Mouse (Mus musculus) embryonic facial prominence, embryonic 14.5 days (tissue): ENCODE measurements around the gene Emilin2. TPM values are rescaled to one million over a fixed set of nuclear protein-coding genes. Genes with fewer than 3 reads are reported as not detected.

ENCODE experiments used
- ATAC-seq: fragments of 200-750 bp; cut with Nextera tagmentation; 2 replicates; pipeline ENCODE4 v1.8.0; 2017; ENCODE audit warnings: low read depth, moderate number of reproducible peaks, moderate TSS enrichment
- DNase-seq: peaks from one replicate; pipeline ENCODE4 v3.0.0-alpha.2; 2015; ENCODE audit warnings: low spot score
- H3K27ac ChIP-seq: fragments of 300-500 bp; sonication (generic); replicated peaks from 2 replicates; pipeline ENCODE4 v1.5.1; 2014; ENCODE audit warnings: low read depth, mild to moderate bottlenecking, low read length, moderate library complexity
- H3K27me3 ChIP-seq: fragments of 300-500 bp; sonication (generic); replicated peaks from 2 replicates; pipeline ENCODE4 v1.6.1; 2014; ENCODE audit warnings: low read length; ENCODE audit not compliant: control insufficient read depth, insufficient read depth
- H3K36me3 ChIP-seq: fragments of 300-500 bp; sonication (generic); 2 replicates; pipeline ENCODE4 v1.6.1; 2014; ENCODE audit warnings: low read length, mixed read lengths; ENCODE audit not compliant: control insufficient read depth, insufficient read depth
- H3K4me1 ChIP-seq: fragments of 300-500 bp; sonication (generic); 2 replicates; pipeline ENCODE4 v1.6.1; 2014; ENCODE audit warnings: antibody characterized with exemption, low read length; ENCODE audit not compliant: control insufficient read depth, insufficient read depth
- H3K4me2 ChIP-seq: fragments of 300-500 bp; sonication (generic); 2 replicates; pipeline ENCODE4 v1.6.1; 2014; ENCODE audit warnings: low read depth, mild to moderate bottlenecking, low read length, moderate library complexity, mixed read lengths
- H3K4me3 ChIP-seq: fragments of 300-500 bp; sonication (generic); 2 replicates; pipeline ENCODE4 v1.5.1; 2014; ENCODE audit warnings: low read depth, mild to moderate bottlenecking, low read length
- H3K9ac ChIP-seq: fragments of 300-500 bp; sonication (generic); 2 replicates; pipeline ENCODE4 v1.6.1; 2014; ENCODE audit warnings: low read depth, mild to moderate bottlenecking, low read length, moderate library complexity, mixed read lengths
- H3K9me3 ChIP-seq: fragments of 300-500 bp; sonication (generic); 2 replicates; pipeline ENCODE4 v1.6.1; 2016; ENCODE audit warnings: low read length; ENCODE audit not compliant: control insufficient read depth
- WGBS: fragments of 180-500 bp; shearing (Covaris S2); extraction: QIAGEN DNeasy Blood & Tissue Kit; methylation state at CpG from one replicate; pipeline ENCODE4 v1.1.7; 2014; 5-methylcytosine and 5-hydroxymethylcytosine counted together
- polyA plus RNA-seq: library from polyadenylated mRNA; unstranded; fragments of >200 nt; fragmentation: Nextera tagmentation; extraction: Ambion mirVana; gene quantifications from 2 replicates; pipeline ENCODE4 v1.2.1, GENCODE M21; 2014

The Emilin2 gene
- 23.1 and 24.5 TPM in 2 replicates for polyA plus RNA-seq

DNA sequence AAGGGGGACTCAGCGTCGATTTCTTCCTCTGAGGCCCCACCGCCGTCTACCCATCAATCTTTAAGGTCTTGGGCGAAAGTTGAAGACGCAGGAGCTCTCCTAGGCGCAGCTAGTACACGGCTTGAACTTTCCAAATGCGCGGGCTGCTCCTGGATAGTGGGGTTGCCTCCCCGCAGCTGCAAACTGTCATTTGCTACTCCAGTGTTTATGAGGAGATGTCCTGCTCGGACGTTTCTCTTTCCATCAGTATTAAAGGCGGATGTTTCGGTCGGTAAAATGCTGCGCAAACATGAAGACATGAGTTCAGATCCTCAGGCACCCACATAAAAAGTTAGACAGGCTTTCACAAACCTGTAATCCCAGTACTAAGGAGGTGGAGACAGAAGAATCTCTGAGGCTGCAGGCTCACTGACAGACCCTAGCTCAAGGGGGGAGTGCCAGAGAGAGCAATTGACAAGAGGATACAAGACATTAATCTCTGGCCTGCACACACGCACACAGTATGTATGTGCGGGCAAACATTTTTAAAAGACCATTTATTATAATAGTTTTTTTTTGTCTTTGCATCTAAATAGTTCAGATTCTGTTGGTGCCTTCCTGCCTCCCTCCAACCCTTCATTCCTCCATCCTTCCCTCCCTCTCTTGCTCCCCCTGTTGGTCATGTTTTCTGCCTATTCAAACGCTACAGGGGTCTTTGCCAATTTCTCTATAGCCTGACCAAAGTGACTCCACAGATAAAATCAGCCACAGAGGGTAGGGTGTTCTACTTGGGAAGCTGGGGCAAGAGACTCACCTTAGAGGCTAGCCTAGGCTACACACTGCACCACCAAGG lies at the start of gene Emilin2:
Emilin2 (minus strand) TSS at position 639 of the 832 bp plus-strand sequence.
- peak within 1 kb of the TSS; percentile 79 for H3K27ac ChIP-seq
- ATAC-seq (no peak), DNase-seq (peak; percentile 21)
- peaks cover 8% of the 10 kb centered on the region; the same call in 1 of the 2 replicates for H3K4me1 ChIP-seq
- H3K9ac ChIP-seq, result peak within 1 kb of the TSS; percentile 76
- peak within 1 kb of the TSS; percentile 96 for H3K4me2 ChIP-seq
- 7% methylated on average over 20 of the region's 20 CpGs for WGBS
- peak within 1 kb of the TSS; percentile 62 for H3K4me3 ChIP-seq
- H3K27me3 ChIP-seq, result peaks cover 12% of the 10 kb centered on the region
- H3K9me3 ChIP-seq, result no peaks in the 10 kb centered on the region
- no peaks in the 10 kb centered on the region for H3K36me3 ChIP-seq

DNA sequence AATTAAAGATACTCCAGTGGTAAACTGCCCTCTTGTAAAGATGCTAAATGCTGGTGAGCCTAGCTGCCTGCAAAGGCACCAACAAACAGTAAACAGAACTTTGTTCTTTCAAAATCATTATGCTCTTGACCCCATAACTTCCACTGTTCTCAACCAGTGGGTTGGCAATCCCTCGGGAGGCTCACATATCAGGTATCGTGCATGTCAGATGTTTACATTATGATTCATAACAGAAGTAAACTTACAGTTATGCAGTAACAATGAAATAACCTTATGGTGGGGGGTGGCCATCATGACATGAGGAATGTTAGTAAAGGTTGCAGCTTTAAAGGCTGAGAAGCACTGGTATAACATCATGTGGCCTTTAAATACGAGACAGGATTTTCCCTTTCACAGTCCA lies 43.7 kb upstream of the Emilin2 start:
- ATAC-seq, result no peak
- DNase-seq, result no peak
- 61% methylated on average over 3 of the region's 3 CpGs for WGBS
- Histone ChIP-seq H3K9me3 (no peaks in the 10 kb centered on the region), H3K36me3 (peaks cover 61% of the 10 kb centered on the region), H3K27me3 (no peaks in the 10 kb centered on the region), H3K9ac (no peak overlapping the region), H3K27ac (no peak overlapping the region), H3K4me1 (no peaks in the 10 kb centered on the region), H3K4me2 (no peak overlapping the region), H3K4me3 (no peak overlapping the region)

DNA sequence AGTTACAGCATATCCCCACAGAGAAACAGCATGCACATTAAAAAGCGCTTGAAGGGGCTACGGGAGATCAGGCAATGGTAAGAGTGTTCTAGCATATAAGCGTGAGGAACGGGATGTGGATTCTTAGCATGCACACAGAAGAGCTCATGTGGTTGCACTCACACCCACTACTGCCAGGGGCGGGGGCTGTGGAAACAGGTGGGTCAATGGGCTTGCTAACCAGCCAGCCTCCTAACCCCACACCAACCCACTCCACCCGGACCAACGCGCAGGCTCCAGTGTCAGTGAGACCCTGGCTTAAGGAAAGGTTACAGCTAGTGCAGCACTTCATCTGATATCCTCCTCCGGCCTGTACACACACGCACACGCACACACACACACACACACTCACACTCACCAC lies 42.4 kb upstream of the Emilin2 start:
- DNase-seq, result no peak
- WGBS, result 91% methylated on average over 11 of the region's 11 CpGs
- Histone ChIP-seq H3K9ac (no peak overlapping the region), H3K36me3 (peaks cover 57% of the 10 kb centered on the region), H3K9me3 (no peaks in the 10 kb centered on the region), H3K27me3 (no peaks in the 10 kb centered on the region), H3K4me1 (no peaks in the 10 kb centered on the region), H3K27ac (no peak overlapping the region), H3K4me3 (no peak overlapping the region), H3K4me2 (no peak overlapping the region)
- no peak for ATAC-seq

DNA sequence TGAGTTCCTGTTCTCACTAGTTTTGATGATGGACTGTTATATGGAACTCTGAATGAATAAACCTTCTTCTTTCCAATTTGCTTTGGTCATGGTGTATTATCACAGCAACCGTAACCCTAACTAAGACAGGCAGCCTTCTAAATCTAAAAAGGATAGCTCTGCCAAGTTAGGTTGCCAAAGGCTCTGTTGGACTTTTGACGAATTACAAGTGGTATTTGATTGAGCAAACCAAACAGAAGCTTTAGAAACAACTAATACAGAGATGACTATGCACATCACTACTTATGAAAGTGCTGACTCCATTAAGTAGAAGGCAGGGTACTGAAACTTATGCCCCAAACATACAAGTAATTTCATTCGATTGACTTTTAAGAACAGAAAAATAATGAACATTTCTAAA lies 36.4 kb upstream of the Emilin2 start:
- H3K4me2 ChIP-seq, result no peak overlapping the region
- no peak overlapping the region for H3K27ac ChIP-seq
- no peak for DNase-seq
- no peak for ATAC-seq
- no peaks in the 10 kb centered on the region for H3K9me3 ChIP-seq
- H3K27me3 ChIP-seq, result no peaks in the 10 kb centered on the region
- WGBS, result 88% methylated on average over 3 of the region's 3 CpGs
- no peaks in the 10 kb centered on the region for H3K4me1 ChIP-seq
- H3K36me3 ChIP-seq, result peaks cover 83% of the 10 kb centered on the region
- H3K9ac ChIP-seq, result no peak overlapping the region
- no peak overlapping the region for H3K4me3 ChIP-seq

DNA sequence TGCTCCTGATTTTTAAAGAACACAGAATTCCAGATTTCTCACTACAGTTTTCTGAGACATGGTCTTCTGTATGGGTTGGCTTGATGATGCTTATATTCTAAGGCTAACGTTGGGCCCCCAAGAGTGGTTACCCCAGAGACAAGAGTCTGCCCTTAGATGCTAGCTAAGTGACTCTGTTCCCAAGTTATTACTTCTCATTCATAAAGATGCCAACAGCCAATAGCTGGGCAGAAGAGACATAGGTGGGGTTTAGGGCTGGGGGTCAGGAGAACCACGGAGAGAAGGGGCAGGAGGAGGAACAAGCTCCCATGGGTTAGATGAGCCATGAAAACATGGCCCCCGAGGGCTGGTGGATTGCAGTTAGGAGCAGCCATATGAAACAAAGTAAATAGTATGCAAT lies 30.2 kb upstream of the Emilin2 start:
- WGBS, result 75% methylated on average over 3 of the region's 3 CpGs
- H3K36me3 ChIP-seq, result peaks cover 40% of the 10 kb centered on the region
- no peak for DNase-seq

DNA sequence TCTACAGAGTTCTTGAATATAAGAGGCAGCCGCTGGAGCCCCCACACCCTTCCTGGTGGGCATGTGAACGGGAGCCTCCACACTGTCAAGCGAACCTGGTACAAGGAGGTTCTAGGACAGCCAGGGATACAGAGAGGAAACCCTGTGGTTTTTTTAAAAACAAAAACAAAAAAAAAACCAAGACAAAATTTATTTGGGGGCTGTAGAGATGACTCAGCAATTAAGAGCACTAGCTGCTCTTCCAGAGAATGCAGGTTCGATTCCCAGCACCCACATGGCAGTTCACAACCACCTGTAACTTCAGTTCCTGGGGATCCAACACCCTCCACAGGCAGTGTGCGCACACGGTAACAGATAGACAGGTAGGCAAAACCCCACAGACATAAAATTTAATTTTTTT lies 26.8 kb upstream of the Emilin2 start:
- Histone ChIP-seq H3K9ac (no peak overlapping the region), H3K9me3 (no peaks in the 10 kb centered on the region), H3K27me3 (no peaks in the 10 kb centered on the region), H3K4me1 (no peaks in the 10 kb centered on the region), H3K27ac (no peak overlapping the region), H3K4me3 (no peak overlapping the region), H3K36me3 (peaks cover 15% of the 10 kb centered on the region), H3K4me2 (no peak overlapping the region)
- DNase-seq, result no peak
- no peak for ATAC-seq
- WGBS, result 93% methylated on average over 6 of the region's 6 CpGs

More for the DNA sequence above, 30.2 kb upstream of the Emilin2 start:
- Histone ChIP-seq H3K27ac (no peak overlapping the region), H3K4me3 (no peak overlapping the region), H3K9me3 (no peaks in the 10 kb centered on the region), H3K4me2 (no peak overlapping the region), H3K9ac (no peak overlapping the region), H3K4me1 (no peaks in the 10 kb centered on the region), H3K27me3 (no peaks in the 10 kb centered on the region)
- no peak for ATAC-seq

DNA sequence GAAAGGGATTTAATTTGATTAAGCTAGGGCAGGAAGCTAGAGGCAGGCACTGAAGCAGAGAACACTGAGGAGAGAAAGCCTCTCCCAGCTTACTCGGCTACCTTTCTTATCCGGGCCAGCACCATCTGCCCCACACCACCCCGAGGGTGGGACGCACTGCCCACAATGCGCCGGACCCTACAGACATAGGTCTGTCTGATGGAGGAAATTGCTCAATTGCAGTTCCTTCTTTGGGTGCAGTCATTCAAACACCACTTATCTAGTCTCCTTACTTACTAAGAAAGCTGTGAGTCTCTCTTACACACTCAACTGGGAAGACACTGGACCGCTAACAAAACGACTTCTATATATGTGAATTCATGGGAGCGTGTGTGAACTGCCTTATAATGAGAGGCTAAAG lies 25.8 kb upstream of the Emilin2 start:
- no peaks in the 10 kb centered on the region for H3K27me3 ChIP-seq
- no peaks in the 10 kb centered on the region for H3K9me3 ChIP-seq
- WGBS, result 91% methylated on average over 9 of the region's 9 CpGs
- DNase-seq, result no peak
- ATAC-seq, result no peak
- H3K36me3 ChIP-seq, result peaks cover 5% of the 10 kb centered on the region; the same call in 1 of the 2 replicates
- no peak overlapping the region for H3K9ac ChIP-seq
- H3K4me1 ChIP-seq, result no peaks in the 10 kb centered on the region
- no peak overlapping the region for H3K27ac ChIP-seq
- no peak overlapping the region for H3K4me3 ChIP-seq
- H3K4me2 ChIP-seq, result no peak overlapping the region

DNA sequence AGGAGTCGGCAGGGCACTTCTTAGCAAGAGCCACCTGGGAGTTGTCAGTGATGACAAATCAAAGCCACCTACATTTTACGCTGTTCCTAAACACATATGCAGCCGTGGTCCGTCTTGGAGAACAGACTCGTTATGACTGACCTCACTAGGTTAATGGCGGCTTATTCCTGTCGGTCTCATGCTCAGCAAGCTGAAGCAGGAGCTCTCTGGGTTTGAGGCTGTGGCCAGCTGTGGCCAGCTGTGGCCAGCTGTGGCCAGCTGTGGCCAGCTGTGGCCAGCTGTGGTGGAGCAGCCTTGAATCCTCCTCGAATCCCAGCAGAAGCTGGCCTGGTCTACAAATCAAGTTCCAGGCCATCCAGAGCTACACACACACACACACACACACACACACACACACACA lies 24.6 kb upstream of the Emilin2 start:
- Histone ChIP-seq H3K36me3 (no peaks in the 10 kb centered on the region), H3K4me3 (no peak overlapping the region), H3K4me2 (no peak overlapping the region), H3K27me3 (no peaks in the 10 kb centered on the region), H3K4me1 (no peaks in the 10 kb centered on the region), H3K9me3 (no peaks in the 10 kb centered on the region), H3K9ac (no peak overlapping the region), H3K27ac (no peak overlapping the region)
- no peak for ATAC-seq
- WGBS, result 54% methylated on average over 8 of the region's 8 CpGs
- no peak for DNase-seq

DNA sequence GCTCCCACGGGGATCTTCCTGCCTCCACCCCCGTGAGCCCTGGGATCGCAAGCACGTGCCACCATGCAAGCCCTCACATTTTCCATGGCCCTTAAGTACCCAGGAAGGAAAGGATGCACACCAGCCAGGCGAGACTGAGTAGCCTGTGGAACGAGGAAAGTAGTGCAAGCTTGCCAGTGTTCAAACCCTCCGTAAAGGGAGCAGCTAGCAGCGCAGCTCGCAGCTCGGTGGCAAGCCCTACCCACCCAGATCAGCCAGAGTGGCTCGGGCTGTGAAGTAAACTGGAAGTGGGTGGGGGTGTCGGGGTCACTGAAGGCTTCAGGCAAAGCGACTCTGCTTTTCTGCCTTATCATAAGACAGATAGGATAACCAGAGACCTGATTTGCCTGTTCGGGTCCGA lies 20.5 kb upstream of the Emilin2 start:
- WGBS, result 68% methylated on average over 15 of the region's 15 CpGs
- no peak for DNase-seq
- Histone ChIP-seq H3K27me3 (no peaks in the 10 kb centered on the region), H3K36me3 (no peaks in the 10 kb centered on the region), H3K27ac (no peak overlapping the region), H3K9me3 (no peaks in the 10 kb centered on the region), H3K9ac (no peak overlapping the region), H3K4me1 (no peaks in the 10 kb centered on the region), H3K4me3 (no peak overlapping the region), H3K4me2 (no peak overlapping the region)
- ATAC-seq, result no peak
